Mouse (Mus musculus) MEL-GATA-1-ER (cell line): ENCODE measurements around the gene Adamts3.

Experiments used
- DNase-seq: peaks from one replicate; pipeline ENCODE4 v3.0.0-alpha.2; 2012; ENCODE audit warnings: low read depth; ENCODE audit errors: extremely low read depth

Gene Adamts3

DNA sequence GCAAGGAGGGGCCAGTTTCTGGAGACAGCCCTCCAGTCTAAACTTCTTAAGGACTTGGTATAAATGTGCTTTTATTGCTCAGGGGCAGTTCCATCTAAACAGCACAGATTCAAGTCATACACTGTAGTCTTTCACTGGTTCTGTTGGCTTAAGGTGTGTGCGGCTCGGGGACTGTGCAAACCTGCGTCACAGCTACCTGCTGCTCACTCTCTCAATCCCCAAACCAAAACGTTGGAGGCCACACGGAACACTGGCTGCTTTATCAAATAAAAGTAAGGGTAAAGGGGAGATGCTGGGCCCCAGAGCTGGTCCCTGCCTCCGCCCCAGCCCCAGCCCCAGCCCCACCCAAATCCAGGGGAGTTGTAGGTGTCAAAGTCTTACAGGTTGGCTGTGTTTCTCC is 66.5 kb downstream of the Adamts3 start:
- DNase-seq, result no peak

- no peak for DNase-seq
Measured at GRCm38 (mm10) chr5:89814552-89814951, 68.6 kb downstream of the Adamts3 start.

DNA sequence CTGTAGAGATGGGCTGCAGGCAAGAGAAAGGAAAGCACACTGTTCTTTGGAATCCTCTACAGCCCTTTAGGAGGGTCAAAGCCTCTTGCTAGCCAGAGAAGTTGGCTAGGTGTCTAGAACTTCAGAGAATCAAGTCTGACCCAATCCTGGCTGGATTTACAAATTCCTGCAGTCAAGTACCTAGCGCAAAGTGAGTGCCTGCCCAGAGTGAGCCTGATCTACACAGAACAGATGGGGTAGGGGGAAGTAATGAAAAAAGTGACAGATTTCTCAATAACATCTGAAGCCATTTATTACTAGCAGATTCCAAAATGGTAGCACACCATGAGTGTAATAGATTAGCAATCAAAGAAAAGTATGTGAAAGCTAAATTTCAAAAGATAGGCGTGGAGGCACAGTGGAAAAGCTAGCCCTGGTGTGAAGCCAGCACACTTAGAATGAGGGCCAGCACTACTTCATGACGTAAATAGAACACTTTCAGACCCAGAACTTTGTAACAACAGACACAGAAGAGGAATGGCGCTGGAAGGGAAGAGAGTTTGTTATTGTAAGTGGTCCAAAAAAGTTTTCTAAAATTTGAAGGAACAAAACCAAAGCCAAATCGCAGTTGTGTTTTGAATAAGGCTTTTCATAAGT is 82.8 kb downstream of the Adamts3 start:
- DNase-seq, result no peak

DNA sequence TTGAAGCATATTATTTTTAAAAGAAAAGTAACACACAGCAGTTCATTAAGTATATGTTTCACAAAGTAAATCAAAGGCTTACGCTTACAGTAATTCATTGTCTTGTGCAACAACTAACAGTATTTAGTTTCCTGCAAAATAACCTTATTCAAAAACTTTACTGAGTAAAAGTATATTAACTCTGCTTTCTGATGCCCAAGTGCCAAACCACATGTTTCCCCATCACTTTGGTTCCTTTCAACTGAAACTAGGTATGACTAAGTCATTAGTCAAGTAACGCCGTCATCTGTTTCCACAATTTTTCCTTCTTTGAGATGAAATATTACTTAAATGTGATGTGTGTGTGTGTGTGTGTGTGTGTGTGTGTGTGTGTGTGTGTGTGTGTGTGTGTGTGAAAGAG is 89.4 kb downstream of the Adamts3 start:
- DNase-seq, result no peak

DNA sequence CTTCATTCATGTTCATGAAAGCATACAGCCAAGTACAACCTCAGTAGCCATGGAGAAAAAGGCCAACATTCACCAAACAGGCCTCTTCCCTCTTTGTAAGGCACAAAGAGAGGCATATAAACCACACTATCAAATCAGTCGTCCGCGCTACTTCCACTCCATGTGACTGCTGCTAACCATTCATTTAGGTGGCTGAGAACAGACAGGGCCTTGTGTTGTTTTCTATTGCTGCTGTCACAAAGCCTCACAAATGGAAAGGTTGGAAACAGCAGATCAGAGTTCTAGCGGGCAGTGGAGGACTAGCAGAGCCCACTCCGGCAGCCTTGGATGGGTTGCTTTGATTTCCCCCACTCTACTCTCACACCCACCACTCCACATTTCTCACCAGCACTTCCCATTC is 98.5 kb downstream of the Adamts3 start:
- DNase-seq, result no peak

- no peak for DNase-seq
Measured at GRCm38 (mm10) chr5:89779823-89780222, 103.3 kb downstream of the Adamts3 start.

DNA sequence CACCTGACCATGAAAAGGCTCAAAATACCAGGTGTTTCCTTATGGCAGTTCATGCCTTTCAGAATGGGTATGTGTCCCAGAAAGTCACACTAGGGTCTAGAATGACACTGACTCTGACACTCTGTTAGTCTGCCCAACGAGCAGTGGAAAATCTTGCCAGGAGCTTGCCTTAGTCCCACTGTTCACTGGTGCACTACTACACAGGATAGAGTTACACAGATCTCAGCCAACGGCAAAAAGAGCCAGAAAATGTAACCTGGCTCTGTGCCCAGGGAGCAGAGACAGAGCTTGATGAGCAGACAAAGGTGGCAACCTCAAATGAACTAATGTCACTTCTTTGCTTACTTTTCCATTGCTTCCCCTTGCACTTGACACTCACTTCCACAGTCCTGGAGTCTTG is 104.5 kb downstream of the Adamts3 start:
- no peak for DNase-seq

DNA sequence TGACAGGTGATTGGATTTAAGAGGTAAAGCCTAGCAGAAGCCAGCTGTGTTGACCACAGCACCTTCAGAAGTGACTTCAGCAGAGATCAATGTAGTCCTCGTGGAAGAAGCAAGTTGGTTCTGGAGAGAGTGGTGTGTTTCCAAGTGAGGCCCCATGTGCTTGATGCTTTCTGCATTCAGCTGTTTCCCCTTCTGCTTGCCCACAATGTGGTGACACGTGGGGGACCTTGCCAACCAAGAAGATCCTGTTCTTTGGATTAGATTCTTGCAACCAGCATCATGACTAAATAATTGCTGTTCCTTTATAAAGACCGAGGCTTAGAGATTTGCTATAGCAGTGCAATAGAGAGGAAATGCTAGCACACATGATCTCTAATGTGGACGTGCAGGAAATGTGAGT is 105.7 kb downstream of the Adamts3 start:
- peak; percentile 14 for DNase-seq

- no peak for DNase-seq
Measured at GRCm38 (mm10) chr5:89770655-89771355, 112.3 kb downstream of the Adamts3 start.

DNA sequence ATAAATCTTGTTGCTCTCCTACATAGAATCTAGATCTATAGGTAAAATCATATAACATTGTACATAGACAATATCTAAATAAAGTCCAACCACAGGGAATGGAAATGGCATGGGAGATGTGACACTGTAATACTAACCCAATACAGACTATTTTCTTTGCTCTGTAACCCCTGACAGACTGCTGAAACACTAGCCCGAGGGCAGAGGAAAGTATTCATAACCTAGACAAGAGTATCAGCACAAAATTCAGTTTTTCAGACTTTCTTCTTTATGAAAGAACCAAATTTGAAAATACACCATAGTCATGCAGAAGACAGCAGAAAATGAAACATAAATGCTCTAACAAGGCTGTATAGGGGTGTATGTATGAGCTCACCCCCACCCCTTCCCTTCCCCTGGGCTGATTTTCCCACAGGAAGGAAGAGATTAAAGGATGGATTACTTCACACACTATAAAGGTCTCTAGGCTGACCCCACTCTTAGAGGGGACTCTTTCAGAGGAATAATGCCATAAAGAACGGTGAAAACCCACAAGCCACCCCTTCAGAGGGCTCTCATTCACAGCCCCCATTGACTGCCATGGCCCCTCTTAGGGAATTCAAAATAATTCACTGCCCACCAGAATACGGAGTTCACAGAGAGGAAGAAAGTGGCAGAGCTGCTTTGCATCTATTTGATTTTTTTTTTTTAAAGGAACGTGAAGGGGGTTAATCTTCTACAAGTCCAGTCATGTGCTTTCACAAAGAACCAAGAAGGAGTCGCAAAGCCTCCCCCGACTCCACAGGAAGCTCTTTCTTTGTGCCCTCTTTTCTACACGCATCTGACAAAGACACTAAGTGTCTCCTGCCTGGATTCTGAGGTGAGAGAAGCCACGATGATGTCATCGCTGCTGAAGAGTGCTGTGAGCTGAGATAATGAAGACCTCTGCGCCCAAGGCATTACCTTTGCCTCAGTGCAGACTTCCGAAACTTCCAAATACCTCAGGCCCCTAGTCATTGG is 119.6 kb downstream of the Adamts3 start:
- no peak for DNase-seq

GRCm38 (mm10) chr5:89760368-89760767 is 122.8 kb downstream of the Adamts3 start:
- no peak for DNase-seq

- peak; percentile 71 for DNase-seq
Measured at GRCm38 (mm10) chr5:89751836-89752235, 131.3 kb downstream of the Adamts3 start.

- peak; percentile 22 for DNase-seq
Measured at GRCm38 (mm10) chr5:89748185-89748884, 134.8 kb downstream of the Adamts3 start.

- no peak for DNase-seq
Measured at GRCm38 (mm10) chr5:89747149-89747659, 135.9 kb downstream of the Adamts3 start.

DNA sequence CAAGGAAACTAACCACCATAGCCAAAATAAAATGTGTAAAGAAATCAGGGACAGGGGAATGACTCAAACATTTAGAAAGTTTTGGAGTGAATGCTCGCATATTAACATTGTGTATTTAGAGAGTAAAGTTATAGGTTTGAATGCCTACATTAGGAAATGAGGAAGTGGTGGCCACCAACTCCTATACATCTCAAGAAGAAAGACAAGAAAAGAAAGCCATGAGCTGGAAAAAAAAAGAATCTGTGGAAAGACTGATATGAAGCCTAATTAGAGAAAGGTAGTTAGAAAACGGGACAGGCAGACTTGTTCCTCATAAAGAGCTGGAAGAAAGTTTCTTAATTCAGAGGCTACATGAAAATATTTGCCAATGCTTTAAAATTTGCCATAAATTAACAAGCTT is 138.0 kb downstream of the Adamts3 start:
- peak; percentile 33 for DNase-seq

DNA sequence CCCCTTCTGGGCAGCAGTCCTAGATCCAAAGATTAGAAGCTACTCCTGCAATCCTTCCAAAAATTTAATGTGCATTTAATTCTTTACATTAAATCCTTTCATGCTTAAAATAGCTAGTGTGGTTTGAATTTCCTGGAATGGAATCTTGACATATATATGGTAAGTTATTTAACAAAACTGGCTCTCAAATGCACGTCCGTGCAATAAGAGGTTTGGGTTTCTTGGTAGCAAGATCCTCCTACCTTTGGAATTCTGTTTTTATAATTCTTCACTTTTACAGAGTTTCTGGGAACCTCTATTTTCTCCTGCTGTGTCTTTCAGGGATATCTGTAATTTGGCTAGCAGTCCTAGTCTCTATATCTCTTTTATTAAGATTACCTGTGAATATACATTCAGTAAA is 148.4 kb downstream of the Adamts3 start:
- no peak for DNase-seq

DNA sequence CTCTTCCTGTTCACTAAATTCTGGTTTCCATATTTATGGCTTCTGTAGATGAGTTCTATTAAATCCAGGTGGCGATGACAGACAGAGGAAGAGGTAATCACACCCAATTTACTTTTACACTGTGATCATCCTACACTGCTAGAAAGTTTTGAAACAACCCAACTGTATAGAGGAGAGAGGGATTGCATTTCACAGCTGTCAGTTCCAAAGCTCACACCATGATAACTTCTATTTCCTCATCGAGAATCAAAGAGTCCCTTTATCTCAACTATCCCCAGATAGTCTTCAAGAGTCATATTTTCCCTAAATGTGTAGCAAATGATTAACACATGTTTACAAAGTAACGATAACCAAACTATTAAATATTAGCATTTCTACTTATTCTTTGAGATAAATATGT is 152.7 kb downstream of the Adamts3 start:
- DNase-seq, result no peak

DNA sequence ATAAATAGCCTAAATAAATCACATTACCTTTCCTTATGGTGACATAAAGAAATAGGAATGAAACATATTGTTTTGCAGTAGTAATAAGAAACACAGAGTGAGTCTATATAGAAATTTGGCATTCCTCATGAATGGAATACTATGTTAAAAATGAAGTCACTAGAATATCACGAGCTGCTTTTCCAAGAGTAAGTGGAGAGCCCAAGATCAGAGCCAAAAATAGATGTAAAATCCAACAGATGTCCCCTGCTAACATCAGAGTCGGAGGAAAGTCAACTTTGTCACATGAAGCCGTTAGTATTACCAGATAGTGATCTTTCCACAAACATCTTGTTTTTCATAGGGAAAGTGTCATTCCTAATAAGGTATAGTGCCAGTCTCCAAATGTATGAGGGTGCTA is 155.0 kb downstream of the Adamts3 start:
- no peak for DNase-seq

GRCm38 (mm10) chr5:89727497-89728057 is 155.6 kb downstream of the Adamts3 start:
- DNase-seq, result no peak

DNA sequence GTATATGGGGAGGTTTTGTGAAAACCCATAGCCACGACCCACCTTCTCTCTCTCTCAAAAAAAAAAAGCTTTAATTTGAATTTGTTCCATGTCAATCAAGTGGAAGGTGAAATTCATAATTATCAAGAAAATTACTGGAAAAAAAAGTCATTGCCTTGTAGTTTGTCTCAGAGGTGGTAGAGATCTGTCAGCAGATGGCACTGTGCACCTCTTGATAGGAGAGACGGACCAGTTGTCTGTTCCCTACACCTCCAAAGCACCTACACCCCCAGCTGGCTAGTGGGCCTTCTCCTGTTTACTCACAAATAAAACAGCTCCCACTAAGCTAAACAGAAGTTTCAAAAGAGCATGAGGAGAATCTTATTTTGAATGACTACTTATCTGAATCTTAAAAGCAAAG is 168.6 kb downstream of the Adamts3 start:
- DNase-seq, result no peak
